Mouse (Mus musculus): ENCODE measurements around the gene Alkbh5.
"Not testable (repeated sequence)": the region's sequence is repeated elsewhere in the genome, so short reads cannot be mapped to it uniquely, and the experiment has no call there.

Alkbh5 gene

DNA sequence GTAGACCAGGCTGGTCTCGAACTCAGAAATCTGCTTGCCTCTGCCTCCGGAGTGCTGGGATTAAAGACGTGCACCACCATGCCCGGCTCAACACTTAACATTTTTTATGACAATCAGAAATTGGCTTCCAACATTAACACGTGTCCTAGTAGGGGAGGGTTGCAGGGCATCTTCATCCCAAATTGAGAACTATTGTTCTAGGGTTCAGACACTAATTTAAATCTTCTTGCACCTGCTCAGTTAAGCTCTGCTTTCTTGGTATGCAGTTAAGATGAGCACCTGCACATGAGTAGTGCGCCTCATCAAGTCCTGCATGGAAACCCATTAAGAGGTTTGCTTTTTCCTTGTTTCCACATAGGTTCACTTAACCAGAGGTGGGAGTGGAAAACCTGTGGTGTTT is 5.7 kb downstream of the Alkbh5 start:
- no peak for DNase-seq (ENCODE audit: extremely low read depth, insufficient read length, low spot score)

DNA sequence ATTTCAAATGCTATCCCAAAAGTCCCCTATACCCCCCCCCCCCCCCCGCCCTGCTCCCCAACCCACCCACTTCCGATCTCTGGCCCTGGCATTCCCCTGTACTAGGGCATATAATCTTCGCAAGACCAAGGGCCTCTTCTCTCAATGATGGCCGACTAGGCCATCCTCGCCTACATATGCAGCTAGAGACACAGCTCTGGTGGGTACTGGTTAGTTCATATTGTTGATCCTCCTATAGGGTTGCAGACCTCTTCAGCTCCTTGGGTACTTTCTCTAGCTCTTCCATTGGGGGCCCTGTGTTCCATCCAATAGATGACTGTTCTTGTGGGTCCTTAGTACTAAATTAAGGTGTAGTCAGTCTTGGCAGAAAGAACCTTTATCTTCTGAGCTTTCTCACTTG is 7.0 kb downstream of the Alkbh5 start:
- not testable (repeated sequence) for DNase-seq (ENCODE audit: extremely low read depth, insufficient read length, low spot score)

GRCm38 (mm10) chr11:60545433-60545832 is 9.3 kb downstream of the Alkbh5 start:
- DNase-seq (ENCODE audit: extremely low read depth, insufficient read length, low spot score) = no peak

DNA sequence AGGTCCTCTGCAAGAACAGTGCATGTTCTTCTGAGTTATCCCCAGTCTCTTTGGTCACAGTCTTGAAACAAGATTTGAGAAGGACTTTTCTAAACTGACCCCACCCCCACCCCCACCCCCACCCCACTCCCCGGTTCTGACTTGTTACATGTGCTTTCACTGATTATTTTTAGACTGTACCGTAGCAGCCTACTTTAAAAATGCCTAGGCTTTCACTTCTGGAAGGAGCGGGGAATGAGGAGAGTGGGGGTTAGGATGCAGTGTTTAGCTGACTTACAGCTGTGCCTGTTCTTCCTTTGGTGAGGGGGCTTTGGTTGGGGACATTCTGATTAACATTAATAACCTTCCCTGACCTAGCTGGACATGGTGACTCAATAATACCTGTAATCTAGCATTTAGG is 11.9 kb downstream of the Alkbh5 start:
- DNase-seq (ENCODE audit: extremely low read depth, insufficient read length, low spot score) = no peak

DNA sequence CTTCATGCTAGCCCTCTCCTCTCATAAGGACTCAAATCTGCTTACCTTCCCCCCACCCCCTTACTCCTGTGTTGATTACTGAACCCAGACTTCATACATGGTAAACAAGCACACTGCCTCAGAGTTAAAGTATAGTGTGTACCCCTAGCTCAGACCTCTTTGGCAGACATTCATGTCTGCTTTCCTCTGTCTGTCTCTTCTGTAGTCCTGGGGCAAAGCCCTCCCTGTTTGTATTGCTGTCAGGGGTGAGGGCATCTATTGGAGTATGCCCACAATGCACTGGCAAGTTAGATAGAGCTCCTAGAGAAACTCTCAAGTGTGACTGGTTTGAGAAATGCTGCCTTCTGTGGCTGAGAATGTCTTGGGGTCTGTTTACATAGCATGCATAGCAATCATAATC is 16.9 kb downstream of the Alkbh5 start:
- no peak for DNase-seq (ENCODE audit: extremely low read depth, insufficient read length, low spot score)

DNA sequence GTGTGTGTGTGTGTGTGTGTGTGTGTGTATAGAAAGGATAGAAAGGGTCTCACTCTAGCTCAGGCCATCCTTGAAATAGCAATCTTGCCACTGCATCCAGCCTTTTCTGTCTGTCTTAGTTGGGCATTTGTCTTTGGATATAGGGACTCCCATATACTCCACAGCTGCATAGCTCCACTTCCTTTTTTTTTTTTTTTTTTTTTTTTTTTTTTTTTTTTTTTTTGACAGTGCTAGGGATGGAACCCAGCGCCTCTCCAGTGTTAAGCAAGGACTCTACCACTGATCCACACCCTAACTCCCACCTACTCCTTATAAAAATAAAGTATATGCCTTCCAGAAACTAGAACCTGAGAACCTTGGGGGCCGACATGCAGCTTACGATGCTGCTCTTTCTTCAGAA is 21.5 kb downstream of the Alkbh5 start:
- DNase-seq (ENCODE audit: extremely low read depth, insufficient read length, low spot score) = no peak

DNA sequence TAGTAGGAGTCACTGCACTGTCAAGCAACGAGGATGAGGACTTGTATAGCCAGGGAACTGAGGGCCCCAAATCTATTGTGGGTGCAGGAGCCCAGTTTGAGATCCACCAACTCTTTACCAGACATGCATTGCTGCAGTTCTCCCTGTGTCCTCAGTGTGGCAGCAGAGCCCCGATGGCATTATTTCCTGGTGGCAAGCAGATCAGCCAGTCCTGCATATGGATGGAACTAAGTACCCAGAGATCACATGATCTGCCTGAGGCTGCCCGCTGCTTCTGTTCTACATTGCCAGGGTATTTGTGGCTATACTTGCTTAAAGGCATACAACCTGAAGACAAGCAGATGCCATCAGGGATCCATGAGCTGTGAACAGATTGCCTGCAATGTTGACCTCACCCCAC is 23.2 kb downstream of the Alkbh5 start:
- DNase-seq (ENCODE audit: extremely low read depth, insufficient read length, low spot score) = peak; percentile 25

DNA sequence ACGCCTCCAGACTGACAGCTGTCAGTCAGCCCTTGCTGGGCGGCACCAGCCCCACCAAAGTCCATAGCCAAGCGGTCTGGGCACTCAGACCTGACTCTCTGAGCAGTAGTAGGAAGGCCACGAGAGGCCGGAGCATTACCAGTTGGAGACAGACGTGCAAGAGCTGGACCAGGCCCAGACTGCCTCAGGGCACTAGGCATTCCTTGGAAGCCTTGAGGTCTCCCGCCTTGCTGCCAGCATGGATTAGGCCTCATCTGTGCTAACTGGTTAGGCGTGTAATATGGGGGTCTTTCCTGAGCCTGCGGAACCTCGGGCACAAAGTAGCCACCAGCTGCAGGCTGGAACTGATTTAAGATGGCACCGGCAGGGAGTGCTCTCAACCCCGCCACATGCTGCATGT is 37.8 kb downstream of the Alkbh5 start:
- DNase-seq (ENCODE audit: extremely low read depth, insufficient read length, low spot score) = not testable (repeated sequence)
